Mouse (Mus musculus) thymus, adult 2 months (tissue): ENCODE results near the gene Clk4. TPM values are rescaled to one million over a fixed set of nuclear protein-coding genes. Genes with fewer than 3 reads are reported as not detected.

Experiments
- DNase-seq: peaks from one replicate; pipeline ENCODE4 v3.0.0; 2021
- H3K27ac ChIP-seq: fragments of 200-500 bp; 2 replicates; pipeline ENCODE4 v1.5.1; 2012; ENCODE audit warnings: low read length, control low read depth; ENCODE audit not compliant: control insufficient read depth, insufficient read depth
- H3K27me3 ChIP-seq: fragments of 200-500 bp; 2 replicates; pipeline ENCODE4 v1.6.1; 2012; ENCODE audit warnings: mild to moderate bottlenecking, low read length, moderate library complexity, mixed read lengths; ENCODE audit not compliant: control insufficient read depth, insufficient read depth
- H3K36me3 ChIP-seq: fragments of 200-500 bp; 2 replicates; pipeline ENCODE4 v1.6.1; 2012; ENCODE audit warnings: mild to moderate bottlenecking, low read length, moderate library complexity; ENCODE audit not compliant: control insufficient read depth, insufficient read depth
- H3K4me1 ChIP-seq: fragments of 200-500 bp; replicated peaks from 2 replicates; pipeline ENCODE4 v1.6.1; 2012; ENCODE audit warnings: low read length; ENCODE audit not compliant: control insufficient read depth, insufficient read depth
- H3K4me3 ChIP-seq: fragments of 200-500 bp; 2 replicates; pipeline ENCODE4 v1.5.1; 2012; ENCODE audit warnings: mild to moderate bottlenecking, low read length, control low read depth, moderate library complexity; ENCODE audit not compliant: control insufficient read depth, insufficient read depth
- CTCF ChIP-seq: fragments of 200-500 bp; IDR thresholded peaks from 2 replicates; pipeline ENCODE4 v1.5.1; 2012; ENCODE audit warnings: mild to moderate bottlenecking, control low read depth, low read length, moderate library complexity, borderline replicate concordance; ENCODE audit not compliant: control insufficient read depth, poor library complexity, insufficient read depth; ENCODE audit errors: extremely low read depth
- POLR2A ChIP-seq: fragments of 200-500 bp; IDR thresholded peaks from 2 replicates; pipeline ENCODE4 v1.6.1; 2012; ENCODE audit warnings: mild to moderate bottlenecking, low read length, control low read depth, moderate library complexity; ENCODE audit not compliant: control insufficient read depth, poor library complexity, insufficient read depth; ENCODE audit errors: extremely low read depth
- WGBS: fragments of 180-500 bp; shearing (Covaris S2); methylation state at CpG from one replicate; pipeline ENCODE4 v1.1.7; 2018; 5-methylcytosine and 5-hydroxymethylcytosine counted together
- polyA plus RNA-seq: library from polyadenylated mRNA; depleted of rRNA; stranded (reverse); fragments of >200 nt; gene quantifications from 2 replicates; pipeline ENCODE4 v1.2.3, GENCODE M21; 2012; rRNA removed

The Clk4 gene
- polyA plus RNA-seq, 1 experiment, result 68.2 TPM

- Histone ChIP-seq H3K4me3 (no peak overlapping the region), H3K27me3 (no peaks in the 10 kb centered on the region), H3K4me1 (no peaks in the 10 kb centered on the region), H3K36me3 (no peaks in the 10 kb centered on the region), H3K27ac (no peak overlapping the region)
- DNase-seq, result no peak
- TF ChIP-seq CTCF, result no peak
- no peak for TF ChIP-seq POLR2A
- WGBS, result 37% methylated on average over 12 of the region's 12 CpGs
These were observed 66.9 kb downstream of the Clk4 start for GRCm38 (mm10) chr11:51328387-51328942.

- Histone ChIP-seq H3K36me3 (no peaks in the 10 kb centered on the region), H3K4me1 (no peaks in the 10 kb centered on the region), H3K27ac (no peak overlapping the region), H3K27me3 (no peaks in the 10 kb centered on the region), H3K4me3 (no peak overlapping the region)
- TF ChIP-seq CTCF (no peak), POLR2A (no peak)
- DNase-seq, result no peak
- 85% methylated on average over 11 of the region's 11 CpGs for WGBS
These were observed 68.5 kb downstream of the Clk4 start for GRCm38 (mm10) chr11:51329837-51330714.

Other genes starting within 250 kb of the Clk4 start
- not detected in 2 replicates for gene Olfr54, start 247.5 kb upstream of the Clk4 start, polyA plus RNA-seq
- not detected in 2 replicates for gene Olfr1375, start 213.6 kb upstream of the Clk4 start, polyA plus RNA-seq
- 0.15 and 0.32 TPM in 2 replicates for gene Zfp354a, start 202.5 kb upstream of the Clk4 start, polyA plus RNA-seq
- not detected in 2 replicates for gene Gm12569, start 41.3 kb upstream of the Clk4 start, polyA plus RNA-seq
- gene BC049762, start 1.3 kb downstream of the Clk4 start, polyA plus RNA-seq, result 0.15 and 0.26 TPM in 2 replicates
- 0.80 and 1.2 TPM in 2 replicates for gene Col23a1, start 28.2 kb downstream of the Clk4 start, polyA plus RNA-seq